In the genomic region with DNA sequence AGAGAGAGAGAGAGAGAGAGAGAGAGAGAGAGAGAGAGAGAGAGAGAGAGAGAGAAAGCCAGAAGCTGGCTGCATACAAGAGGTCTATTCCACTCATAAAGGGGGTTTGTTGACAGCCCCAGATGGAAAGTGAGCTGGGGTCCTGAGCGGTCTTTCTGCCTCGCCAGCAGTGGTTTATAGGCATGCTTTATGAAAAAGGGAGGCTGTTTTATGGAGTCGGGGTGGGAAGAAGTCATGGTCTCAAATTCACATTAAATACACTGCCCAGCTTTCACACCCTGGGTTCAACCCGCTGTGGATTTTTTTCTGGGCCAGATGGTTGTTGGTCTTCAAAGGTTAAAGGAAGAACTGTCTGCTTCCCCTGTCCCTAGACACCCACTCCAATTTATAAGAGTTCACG, we compare ENCODE assay signal across 12 mouse cellular contexts.
DNase-seq lines count a peak whose midpoint lies in the region; ATAC-seq lines count a peak whose summit lies in the region.
"Had no signal": no experiment of that assay in that cellular context is flagged by ENCODE, and none has a peak within 500 bp of the region (broad histone marks: within the 10 kb centered on the region; RNA-seq: fewer than 3 reads in every experiment).

No protein-coding gene starts in this region.

- H3K4me3 ChIP-seq in kidney, embryonic 14.5 days (ENCODE audit: low read length) = no peak overlapping the region
- H3K4me3 ChIP-seq in forebrain, embryonic 15.5 days = no peak overlapping the region
- H3K4me3 ChIP-seq in limb, embryonic 10.5 days = peak overlapping the region; percentile 26; the same call in 1 of the 2 replicates
- H3K4me3 ChIP-seq in neural tube, embryonic 12.5 days = no peak overlapping the region
- H3K4me3 ChIP-seq: erythroblast, embryonic 14.5 days had no signal

- peak; percentile 38; the same call in 1 of the 2 replicates for ATAC-seq in kidney, embryonic 14.5 days (ENCODE audit: low FRiP score, low TSS enrichment)
- no peak; the same call in 1 of the 2 replicates for ATAC-seq in forebrain, embryonic 15.5 days (replicated peaks)
- peak; percentile 54 for ATAC-seq in neural tube, embryonic 12.5 days (ENCODE audit: low FRiP score, low read depth)
- ATAC-seq: Patski had no signal

- H3K9ac ChIP-seq in kidney, embryonic 14.5 days (ENCODE audit: low read depth, low read length) = no peak overlapping the region
- H3K9ac ChIP-seq in forebrain, embryonic 15.5 days (replicated peaks) = no peak overlapping the region
- H3K9ac ChIP-seq in neural tube, embryonic 12.5 days = no peak overlapping the region

- H3K36me3 ChIP-seq in kidney, embryonic 14.5 days (ENCODE audit: control insufficient read depth, insufficient read depth, low read length) = no peaks in the 10 kb centered on the region
- H3K36me3 ChIP-seq in forebrain, embryonic 15.5 days = no peaks in the 10 kb centered on the region
- no peaks in the 10 kb centered on the region for H3K36me3 ChIP-seq in limb, embryonic 10.5 days
- H3K36me3 ChIP-seq in neural tube, embryonic 12.5 days = no peaks in the 10 kb centered on the region

- H3K4me2 ChIP-seq in kidney, embryonic 14.5 days (replicated peaks; ENCODE audit: low read depth, low read length) = no peak overlapping the region
- no peak overlapping the region for H3K4me2 ChIP-seq in forebrain, embryonic 15.5 days (replicated peaks)
- peak overlapping the region; percentile 38 for H3K4me2 ChIP-seq in neural tube, embryonic 12.5 days (replicated peaks)

- 15% methylated on average over 5 of the region's 5 CpGs for WGBS in kidney, embryonic 14.5 days
- WGBS in forebrain, embryonic 15.5 days = 37% methylated on average over 5 of the region's 5 CpGs
- WGBS in limb, embryonic 10.5 days = 31% methylated on average over 5 of the region's 5 CpGs
- WGBS in neural tube, embryonic 12.5 days = 11% methylated on average over 5 of the region's 5 CpGs

- no peaks in the 10 kb centered on the region for H3K9me3 ChIP-seq in kidney, embryonic 14.5 days (ENCODE audit: control insufficient read depth, low read length)
- no peaks in the 10 kb centered on the region for H3K9me3 ChIP-seq in forebrain, embryonic 15.5 days
- no peaks in the 10 kb centered on the region for H3K9me3 ChIP-seq in limb, embryonic 10.5 days (replicated peaks)
- no peaks in the 10 kb centered on the region for H3K9me3 ChIP-seq in neural tube, embryonic 12.5 days

- no peaks in the 10 kb centered on the region for H3K27me3 ChIP-seq in kidney, embryonic 14.5 days (ENCODE audit: control insufficient read depth, insufficient read depth, low read length)
- H3K27me3 ChIP-seq in forebrain, embryonic 15.5 days = no peaks in the 10 kb centered on the region
- peaks cover 2% of the 10 kb centered on the region; the same call in 1 of the 2 replicates for H3K27me3 ChIP-seq in limb, embryonic 10.5 days (ENCODE audit: low read depth, poor library complexity, severe bottlenecking)
- no peaks in the 10 kb centered on the region for H3K27me3 ChIP-seq in neural tube, embryonic 12.5 days (replicated peaks)
- H3K27me3 ChIP-seq: Patski had no signal

- H3K27ac ChIP-seq in kidney, embryonic 14.5 days (ENCODE audit: low read depth, low read length) = no peak overlapping the region
- peak overlapping the region; percentile 64 for H3K27ac ChIP-seq in forebrain, embryonic 15.5 days (replicated peaks)
- peak overlapping the region; percentile 76 for H3K27ac ChIP-seq in limb, embryonic 10.5 days
- peak overlapping the region; percentile 47 for H3K27ac ChIP-seq in neural tube, embryonic 12.5 days

- DNase-seq in kidney, adult 8-10 months = no peak
- peak; percentile 56 for DNase-seq in limb, embryonic 10.5 days (ENCODE audit: low spot score)
- no peak for DNase-seq in gastrocnemius, adult 8-10 months (ENCODE audit: low spot score in 2 of 2)
- no peak for DNase-seq in ovary, postnatal 14 days (ENCODE audit: low spot score)
- DNase-seq: adrenal gland, postnatal 36 days; heart, postnatal 36 days; lung, adult 18-20 months had no signal

- peaks cover 10% of the 10 kb centered on the region for H3K4me1 ChIP-seq in kidney, embryonic 14.5 days (ENCODE audit: control insufficient read depth, insufficient read depth, low read length)
- peaks cover 41% of the 10 kb centered on the region for H3K4me1 ChIP-seq in forebrain, embryonic 15.5 days
- H3K4me1 ChIP-seq in limb, embryonic 10.5 days = peaks cover 33% of the 10 kb centered on the region
- H3K4me1 ChIP-seq in neural tube, embryonic 12.5 days = peaks cover 40% of the 10 kb centered on the region
